Mouse (Mus musculus): ENCODE data around the gene Unc45b. TPM values are rescaled to one million over a fixed set of nuclear protein-coding genes. Genes with fewer than 3 reads are reported as not detected.
A peak's percentile ranks its signal among the peaks of the same experiment; 100 is the strongest.

The Unc45b gene
- total RNA-seq (2021), result 10 to 100 TPM; 18.7 to 30.4 TPM
- long read RNA-seq, experiment 1, partial matches to known transcripts, result 0 of 11 reads
- long read RNA-seq, experiment 1, other reads (novel, unspliced or antisense), result 11 of 11 reads
- long read RNA-seq, experiment 2, partial matches to known transcripts, result 1 of 17 reads
- long read RNA-seq, experiment 2, other reads (novel, unspliced or antisense), result 12 of 17 reads

DNA sequence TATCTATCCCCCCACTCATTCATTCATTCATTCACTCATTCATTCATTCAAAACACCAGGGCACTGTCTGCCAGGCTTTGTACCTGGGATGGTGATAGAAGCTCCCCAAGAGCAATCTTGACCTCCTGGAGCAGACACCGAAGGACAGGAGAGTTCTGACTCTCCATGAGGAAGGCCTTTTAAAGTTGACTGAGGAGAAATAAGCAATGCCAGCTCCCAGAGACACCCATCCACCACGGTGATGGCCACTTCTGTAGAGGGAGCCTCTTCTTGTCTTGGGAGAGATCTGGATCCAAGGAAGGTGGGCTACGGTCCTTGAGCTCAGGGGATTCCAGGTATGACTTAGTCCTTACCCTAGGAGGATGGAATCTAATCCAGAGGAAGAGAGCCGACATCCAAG, at the start of gene Unc45b:
Unc45b (plus strand) TSS at position 301 of the 400 bp plus-strand sequence.
- no peak for DNase-seq

DNA sequence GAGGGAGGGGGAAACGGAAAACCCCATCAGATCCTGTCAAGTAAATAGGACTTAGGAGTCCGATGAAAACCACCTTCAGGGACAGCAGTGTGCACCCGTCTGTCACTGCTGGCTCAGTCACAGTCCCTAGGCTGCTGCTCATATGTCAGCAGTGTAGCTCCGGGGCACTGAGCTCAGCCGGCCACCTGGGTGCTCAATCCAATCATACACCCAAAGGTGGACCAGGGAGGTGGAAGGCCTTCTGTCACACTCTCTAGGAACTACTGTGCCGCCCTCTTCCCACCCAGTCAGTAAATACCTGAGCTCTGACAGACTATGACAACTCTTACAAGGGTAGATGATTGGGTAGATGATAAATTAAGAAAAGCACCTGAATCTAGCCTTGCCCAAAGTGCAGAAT, 49.6 kb upstream of the Unc45b start:
- DNase-seq, result no peak

DNA sequence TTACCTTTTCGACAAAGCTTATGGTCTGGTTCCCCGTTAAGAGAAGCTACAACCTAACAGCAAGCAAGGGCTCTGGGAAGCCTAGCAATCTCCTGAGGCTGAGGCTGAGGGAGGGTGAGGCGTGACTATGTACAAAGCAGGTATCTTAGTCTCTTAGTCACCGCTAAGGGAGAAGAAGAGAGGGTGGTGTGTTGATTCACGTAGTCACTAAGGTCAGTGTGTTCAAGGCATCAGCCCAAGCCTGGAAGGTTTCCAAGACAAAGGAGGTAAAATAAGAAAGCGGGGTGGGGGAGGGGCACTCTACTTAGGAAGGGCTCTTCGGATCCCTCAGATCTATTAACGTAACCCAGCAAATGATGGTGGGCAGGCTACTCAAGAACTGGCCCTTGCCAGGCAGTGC, 48.8 kb upstream of the Unc45b start:
- DNase-seq, result peak; percentile 27

DNA sequence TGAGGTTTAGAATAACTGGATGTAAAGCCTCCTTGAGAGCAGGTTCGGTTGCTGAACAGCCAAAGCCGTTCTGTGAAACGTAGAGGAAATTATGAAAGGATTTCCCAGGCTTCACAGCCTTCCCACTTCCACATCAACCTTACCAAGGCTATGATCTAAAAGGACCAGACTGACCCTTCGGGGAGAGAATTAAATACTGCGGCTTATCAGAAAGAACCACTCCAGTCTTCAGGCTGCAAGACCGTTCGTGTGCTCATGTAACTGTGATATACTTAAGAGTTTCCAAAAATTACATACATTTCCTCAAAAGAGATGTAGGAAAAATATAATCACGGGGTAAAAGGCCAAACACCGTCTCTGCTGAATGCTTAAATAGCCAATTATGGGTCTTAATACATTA, 47.7 kb upstream of the Unc45b start:
- no peak for DNase-seq

DNA sequence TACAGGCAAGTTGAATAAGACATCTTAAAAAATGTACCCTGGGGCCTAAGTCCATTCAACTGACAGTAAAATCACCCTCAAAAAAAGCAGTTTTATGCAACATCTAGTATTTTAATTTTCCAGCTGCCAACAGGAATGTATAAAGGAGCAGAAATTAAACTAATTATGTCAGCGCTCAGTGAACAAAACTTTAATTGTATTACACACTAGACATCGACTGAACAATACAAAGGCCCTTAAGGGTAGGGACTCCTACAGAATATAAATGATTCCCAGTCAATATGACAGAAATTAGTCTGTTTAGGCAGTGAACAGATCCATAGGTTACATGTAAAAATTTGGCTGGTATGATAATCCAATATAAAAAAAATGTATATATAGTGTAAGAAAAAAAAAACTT, 47.3 kb upstream of the Unc45b start:
- no peak for DNase-seq

DNA sequence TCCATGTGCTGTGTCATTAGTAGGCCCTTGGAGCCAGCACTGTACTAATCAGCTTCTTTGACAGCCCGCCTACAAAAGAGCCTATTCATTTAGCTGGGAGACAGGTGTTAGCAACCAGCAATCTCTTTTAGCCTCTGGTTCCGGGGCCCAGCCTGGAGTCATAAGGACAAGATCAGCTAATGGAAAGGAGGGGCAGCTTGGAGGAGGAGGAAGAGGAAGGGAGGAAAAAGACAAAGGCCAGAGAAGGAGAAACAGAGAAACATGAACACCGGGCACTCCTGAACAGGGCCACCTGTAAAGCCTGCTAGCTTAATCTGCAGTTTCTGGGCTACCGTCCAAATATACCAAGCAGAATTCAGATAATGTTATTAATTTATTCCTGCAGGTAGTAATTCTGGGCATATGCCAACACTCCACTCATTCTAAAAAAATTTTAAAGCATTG, 46.8 kb upstream of the Unc45b start:
- DNase-seq, result no peak

DNA sequence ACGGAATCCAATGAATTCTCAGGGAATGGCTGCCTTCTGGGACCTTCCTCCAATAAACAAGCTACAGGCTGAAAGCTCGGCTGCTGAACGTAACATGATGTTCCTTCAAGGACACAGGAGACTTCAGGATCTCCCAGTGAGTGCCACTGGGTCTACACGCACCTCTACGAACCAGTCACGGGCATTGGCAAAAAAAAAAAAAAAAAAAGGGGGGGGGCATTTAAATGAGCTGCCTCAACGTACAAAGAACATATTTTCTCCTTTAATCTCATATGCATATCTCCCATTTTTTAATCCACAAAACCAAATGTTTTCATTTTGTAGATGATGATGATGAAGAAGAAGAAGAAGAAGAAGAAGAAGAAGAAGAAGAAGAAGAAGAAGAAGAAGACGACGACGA, 44.4 kb upstream of the Unc45b start:
- DNase-seq, result no peak

DNA sequence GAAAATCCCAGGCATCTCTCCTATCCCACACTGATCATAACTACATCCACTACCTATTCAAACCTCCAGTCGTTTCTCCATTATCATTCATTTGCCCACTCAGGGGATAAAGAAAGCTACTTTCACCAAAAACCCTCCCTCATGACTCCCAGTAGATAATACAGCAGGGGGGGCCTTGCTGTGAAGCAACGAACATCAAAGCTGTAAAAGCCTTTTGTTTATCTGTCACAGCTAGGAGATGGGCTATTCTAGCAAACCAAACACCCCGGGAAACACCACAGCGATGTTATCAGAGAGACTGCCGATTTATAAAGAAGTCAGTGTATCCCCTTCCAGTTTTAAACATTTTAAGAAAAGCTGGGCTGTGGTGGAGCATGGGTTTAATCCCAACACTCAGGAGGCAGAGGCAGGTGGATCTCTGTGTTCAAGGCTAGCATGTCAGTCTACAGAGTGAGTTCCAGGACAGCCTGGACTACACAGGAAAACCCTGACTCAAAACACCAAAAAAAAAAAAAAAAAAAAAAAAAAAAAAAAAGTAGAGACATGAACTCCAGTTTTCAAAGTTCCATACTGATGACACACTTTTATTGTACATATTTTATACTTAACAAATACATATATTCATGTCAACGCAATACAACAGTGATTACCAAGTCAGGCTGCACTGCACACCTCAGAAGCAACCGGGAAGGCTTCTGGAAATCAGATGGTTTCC, 43.3 kb upstream of the Unc45b start:
- DNase-seq, result no peak

DNA sequence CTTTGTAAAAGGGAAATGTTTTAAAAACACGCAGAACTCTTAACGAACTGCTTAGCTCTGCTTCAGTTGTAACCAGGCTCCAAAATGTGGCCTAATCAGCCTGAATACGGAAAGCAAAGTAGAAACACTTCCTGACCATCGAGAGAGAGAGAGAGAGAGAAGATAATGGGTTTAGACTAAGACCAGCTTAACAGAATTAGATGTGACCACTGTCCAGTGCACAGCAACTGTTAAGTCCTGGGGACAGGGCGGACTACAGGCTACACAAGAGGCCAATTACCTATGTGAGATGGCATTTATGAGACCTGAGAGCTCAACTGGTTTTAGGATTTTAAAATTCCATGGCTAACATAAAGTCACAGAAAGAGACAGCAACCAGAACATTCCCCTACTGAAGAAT, 42.4 kb upstream of the Unc45b start:
- DNase-seq, result no peak

DNA sequence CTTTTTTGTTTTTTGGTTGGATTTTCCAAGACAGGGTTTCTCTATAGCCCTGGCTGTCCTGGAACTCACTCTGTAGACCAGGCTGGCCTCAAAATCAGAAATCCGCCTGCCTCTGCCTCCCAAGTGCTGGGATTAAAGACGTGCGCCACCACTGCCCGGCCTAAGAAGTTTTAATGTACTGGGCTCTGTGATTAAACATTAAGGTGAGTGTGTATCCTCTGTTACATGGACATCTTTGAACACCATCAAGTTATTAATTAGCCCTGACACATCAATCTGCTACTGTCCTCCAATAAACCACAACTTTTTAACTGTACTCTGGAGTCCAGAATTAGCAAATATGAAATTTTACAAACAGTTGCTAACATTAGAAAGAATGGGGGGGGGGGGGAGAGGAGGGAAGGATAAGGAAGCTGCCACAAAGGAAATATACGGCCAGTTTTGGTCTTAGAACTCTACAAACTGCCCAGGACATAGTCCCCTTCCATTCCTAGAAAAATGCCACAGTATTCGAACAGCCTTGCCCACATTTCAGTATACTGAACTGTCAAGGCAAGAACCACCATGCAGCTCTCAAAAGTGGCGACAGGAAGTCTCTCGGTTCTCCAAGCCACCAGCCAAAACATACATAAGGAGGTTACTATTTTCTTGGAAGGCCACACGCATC, 40.7 kb upstream of the Unc45b start:
- DNase-seq, result no peak

DNA sequence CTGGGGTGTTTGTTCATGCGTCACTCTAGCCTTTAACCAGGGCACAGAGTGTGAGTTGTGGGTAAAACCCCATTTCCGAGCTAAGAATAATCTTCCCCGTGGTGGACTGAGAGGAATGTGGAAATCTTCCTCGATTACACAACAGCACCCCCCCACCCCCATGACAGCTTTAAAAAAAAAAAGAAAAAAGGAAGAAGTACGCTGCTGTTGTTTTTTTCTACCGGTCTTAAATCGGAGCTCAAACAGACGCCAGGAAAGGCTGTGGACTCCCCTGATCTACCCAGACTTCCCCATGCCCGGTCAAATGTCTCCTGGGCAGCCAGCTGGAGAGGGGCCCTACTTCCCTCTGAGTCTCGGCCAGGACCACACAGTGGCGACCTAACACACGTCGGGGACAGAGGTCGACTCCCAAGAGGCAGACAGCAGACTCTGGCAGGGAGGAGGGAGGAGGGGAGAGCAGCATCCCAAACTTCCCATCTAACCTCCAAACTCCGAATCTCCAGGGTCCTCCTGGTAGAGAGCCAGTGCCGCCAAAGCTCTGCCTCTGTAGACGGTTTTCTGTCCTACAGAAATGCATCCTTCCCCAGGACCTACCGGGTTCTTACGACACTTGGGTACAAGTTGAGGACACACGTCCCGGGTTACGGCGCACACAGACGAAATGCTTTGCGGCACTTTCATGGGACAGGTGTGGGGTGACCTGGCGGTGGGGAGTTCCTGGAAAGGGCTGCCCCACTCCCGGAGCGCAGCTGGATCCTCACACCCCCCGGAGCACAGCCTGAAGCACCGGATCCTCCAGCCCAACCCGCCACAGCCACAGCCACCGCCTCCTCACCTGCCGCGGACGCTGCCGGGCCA, 39.9 kb upstream of the Unc45b start:
- peak; percentile 60 for DNase-seq

DNA sequence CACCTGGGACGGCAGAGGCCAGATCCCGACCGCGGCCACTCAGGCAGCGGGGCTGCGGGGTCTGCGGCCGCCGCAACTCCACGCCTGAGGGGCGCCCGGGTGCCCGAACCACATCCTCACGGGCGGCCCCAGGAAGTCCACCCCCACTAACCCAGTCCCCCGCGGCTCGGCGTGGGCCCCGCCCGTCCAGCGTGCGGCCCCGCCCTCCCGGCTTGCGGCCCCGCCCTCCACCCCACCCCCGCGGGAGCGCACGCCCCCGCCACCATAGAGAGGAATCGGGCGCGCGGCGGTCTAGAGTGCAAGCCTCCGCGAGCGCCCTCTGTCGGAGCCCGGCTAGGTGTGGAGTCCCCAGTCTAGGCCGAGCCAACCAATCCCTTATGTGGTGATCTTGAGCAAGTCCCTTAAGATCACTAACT, 39.3 kb upstream of the Unc45b start, which contains the start of gene Rffl:
Rffl (minus strand) TSS at position 180 of the 416 bp plus-strand sequence.
- peak; percentile 98 for DNase-seq

DNA sequence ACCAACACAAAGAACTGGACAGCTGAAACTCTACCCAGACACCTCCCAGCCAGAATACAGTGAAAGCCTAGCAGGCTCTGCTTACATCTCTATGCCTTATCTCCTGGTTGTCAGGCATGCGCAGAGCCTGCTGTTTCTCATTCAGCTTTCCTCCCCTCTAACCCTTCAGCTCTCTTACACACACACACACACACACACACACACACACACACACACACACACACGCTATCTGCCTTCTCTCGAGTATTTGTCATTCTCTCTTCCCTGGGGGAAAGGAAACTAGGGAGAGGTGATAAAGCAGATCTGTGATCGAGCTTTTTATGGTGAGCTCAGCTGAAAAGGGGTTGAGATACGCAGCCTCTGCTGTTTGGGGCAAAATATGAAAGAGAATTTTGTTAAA, 35.4 kb upstream of the Unc45b start:
- no peak for DNase-seq

DNA sequence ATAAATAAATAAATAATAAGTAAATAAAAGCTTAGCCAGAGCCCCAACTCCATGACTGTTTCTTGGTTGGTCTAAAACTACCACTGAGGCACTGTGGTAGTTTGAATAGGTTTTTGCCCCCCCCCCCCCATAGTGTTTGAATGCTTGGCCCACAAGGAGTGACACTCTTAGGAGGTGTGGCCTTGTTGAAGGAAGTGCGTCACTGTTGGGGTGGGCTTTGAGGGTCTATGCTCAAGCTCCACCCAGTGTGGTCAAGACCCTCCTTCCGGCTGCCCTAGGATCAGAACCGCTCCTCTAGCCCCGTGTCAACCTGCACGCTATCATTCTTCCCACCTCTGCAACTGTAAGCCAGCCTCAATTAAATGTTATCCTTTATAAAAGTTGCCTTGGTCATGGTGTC, 34.7 kb upstream of the Unc45b start:
- DNase-seq, result no peak

DNA sequence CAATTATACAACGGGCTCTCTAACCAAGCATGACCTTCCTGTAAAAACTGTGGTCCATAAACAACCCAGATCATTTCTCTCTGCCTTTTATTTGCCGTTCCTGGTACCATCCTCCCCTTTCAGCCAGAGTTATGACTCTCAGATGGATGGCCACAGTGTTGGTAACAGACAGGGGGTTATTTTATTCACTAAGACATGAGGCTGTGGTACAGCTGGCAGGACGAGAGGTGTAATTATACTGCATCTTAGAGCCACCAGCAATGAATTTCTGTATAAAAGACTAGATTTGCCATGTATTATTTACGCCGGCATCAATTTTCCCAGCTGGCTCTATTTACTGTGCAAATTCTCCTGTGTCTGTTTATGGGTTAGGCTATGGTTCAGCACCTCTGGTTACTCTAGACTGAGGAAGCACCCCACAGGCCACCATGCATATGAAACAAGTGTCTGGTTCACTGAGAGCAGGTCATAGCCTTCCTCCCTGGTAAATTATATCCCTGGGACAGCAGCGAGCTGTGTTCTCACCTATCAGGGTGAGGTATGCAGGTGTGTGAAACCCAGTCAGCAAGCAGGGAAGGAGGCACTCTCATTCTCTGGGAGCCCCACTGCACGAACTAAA, 32.5 kb upstream of the Unc45b start:
- no peak for DNase-seq

DNA sequence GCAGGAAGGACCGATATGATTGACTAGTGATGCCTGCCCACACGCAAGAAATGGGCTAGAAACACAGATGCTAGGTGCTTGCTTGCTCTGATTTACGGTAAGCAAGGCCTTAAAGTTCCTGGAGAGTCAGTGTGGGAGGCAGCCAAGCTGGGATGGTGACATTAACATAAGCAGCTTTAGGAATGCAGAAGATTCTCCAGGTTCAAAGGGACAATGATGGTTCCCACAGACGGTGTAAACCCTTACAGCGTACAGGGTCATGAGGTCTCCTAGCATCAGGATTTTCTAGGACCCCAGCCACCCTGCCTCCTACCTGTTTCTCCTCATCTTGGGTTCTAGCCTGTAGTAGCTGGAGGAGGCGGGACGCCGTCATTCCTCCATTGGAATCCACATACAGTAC, 27.2 kb upstream of the Unc45b start:
- no peak for DNase-seq

DNA sequence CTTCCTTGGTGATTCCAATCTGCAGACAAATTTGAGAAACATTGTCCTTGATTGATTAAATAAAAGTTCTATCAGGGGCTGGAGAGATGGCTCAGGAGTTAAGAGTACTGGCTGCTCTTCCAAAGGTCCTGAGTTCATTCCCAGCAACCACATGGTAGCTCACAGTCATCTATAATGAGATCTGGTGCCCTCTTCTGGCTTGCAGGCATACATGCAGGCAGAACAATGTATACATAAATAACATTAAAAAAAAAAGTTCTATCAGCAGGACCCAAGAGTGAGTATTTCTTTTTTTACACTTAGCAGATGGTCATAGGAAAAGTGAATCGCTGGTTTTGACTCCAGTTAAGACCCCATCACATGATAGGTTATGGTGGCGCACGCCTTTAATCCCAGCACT, 23.8 kb upstream of the Unc45b start:
- DNase-seq, result no peak

DNA sequence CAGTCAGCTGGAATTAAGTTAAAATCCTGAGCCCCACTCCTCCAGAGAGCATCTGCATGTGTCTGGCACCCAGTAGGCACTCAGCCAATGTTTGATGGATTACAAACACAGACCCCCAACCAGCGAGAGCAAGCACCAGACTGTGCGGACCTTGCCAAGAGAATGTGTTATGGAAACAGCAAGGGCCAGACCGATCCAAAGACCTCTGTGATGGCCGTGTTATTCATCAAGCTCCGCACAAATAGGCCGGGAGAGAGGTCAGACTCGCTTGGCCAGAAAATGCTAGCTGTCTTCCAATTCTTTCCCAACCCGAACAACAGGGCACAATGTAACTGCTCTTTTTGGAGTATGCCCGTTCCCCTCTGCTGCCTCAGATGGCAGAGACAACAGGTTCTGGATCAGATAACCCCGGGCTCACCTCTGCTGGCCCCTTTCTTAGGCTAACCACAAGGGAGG, 21.8 kb upstream of the Unc45b start:
- peak; percentile 61 for DNase-seq

DNA sequence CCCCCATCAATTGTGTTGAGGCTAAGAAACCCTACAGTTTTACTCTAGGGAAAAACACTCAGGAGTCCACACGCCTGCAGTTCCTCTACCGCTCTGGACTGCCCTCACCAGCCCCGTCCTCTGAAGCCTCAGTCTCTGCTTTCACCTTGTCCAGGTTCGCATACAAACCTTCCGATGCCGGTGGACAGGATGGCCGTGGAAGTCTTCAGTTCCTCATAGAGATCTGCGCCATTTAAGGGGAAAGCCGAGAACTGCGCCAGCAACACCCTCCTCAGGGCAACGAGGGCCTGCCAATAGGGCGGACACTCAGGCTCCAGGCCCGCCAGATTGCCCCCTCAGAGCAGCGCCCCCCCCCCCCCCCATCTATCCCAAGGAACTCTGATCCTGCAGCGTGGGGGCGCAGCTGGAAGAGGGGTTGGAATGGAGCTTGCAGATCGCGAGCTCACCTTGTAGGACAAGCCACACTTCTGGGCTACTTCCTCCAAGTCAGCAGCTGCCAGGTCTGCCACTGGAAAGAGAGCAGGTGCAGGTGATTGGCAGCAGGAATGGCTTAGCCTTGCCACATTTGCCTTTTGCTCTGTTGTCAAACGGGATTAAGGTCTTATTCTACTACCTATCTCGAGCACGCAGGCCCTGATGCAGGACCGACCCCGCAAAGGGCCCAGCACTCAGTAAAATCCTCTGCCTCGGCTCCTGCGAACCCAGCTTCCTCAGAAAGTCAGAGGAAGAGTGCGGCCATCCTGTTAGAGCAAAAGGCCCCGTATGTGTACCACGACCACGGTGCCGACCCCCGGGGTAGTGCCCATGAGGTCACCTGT, 20.6 kb upstream of the Unc45b start:
- DNase-seq, result peak; percentile 34

DNA sequence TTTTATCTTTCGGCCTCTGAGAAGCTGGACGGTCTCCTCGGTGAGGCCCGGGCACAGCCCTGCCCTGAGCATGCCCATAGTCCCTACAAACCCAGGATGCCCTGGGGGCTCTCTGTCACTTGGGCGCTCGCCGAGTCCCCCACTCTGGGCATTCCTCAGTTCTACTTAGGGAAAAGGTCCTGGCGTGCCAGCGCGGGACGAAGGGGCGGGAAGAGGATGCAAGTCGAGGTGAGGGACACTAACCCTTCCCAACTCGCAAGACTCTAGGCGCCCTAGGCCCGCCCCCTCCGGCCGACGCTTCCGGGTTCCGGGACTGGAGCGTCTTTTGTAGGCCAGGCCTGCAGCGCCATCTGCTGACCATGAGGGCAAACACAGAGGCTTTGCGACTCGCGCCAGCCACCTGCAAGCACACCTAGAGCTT, 20.0 kb upstream of the Unc45b start, which contains the start of gene Rad51d:
Rad51d (minus strand) TSS at position 273 of the 421 bp plus-strand sequence.
- peak; percentile 97 for DNase-seq

DNA sequence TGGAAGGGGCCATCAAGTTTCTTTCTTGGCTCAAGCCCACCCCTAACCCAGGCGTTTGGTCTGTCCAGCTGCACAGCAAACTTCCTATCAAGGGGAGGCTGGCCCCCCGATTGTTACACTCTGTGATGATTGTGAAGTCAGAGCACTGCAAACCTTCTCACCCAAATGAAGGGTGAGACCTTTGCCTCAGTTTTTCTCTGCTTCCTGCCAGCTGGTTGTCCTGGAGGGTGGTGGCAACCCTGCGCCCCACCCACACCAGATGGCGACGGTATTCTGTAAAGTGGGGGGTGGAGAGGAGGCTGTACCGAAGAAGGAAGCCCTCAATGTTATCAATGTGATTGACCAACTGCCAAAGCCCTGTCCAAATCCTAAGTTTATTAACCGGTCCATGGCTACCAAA, 18.4 kb upstream of the Unc45b start, which contains the start of gene Fndc8:
Fndc8 (plus strand) TSS at position 189 of the 400 bp plus-strand sequence.
- DNase-seq, result no peak

Data from adrenal gland, postnatal 10 days (tissue).